In genomic region chr4:135392801-135393200, GRCm38 (mm10) we compare ENCODE assay signal across 35 mouse cellular contexts. TPM values are rescaled to one million over a fixed set of nuclear protein-coding genes. Genes with fewer than 3 reads are reported as not detected.
"Had no signal": no experiment of that assay in that cellular context is flagged by ENCODE, and none has a peak within 500 bp of the region (broad histone marks: within the 10 kb centered on the region; RNA-seq: fewer than 3 reads in every experiment).

No protein-coding gene starts in this region.

- H3K9me3 ChIP-seq: heart, embryonic 15.5 days; hindbrain, embryonic 10.5 days; hindbrain, embryonic 12.5 days; hindbrain, embryonic 13.5 days; hindbrain, embryonic 15.5 days; intestine, embryonic 15.5 days had no signal

- H3K9ac ChIP-seq: heart, embryonic 12.5 days; heart, embryonic 13.5 days; heart, embryonic 15.5 days; hindbrain, embryonic 12.5 days; hindbrain, embryonic 13.5 days; hindbrain, embryonic 14.5 days; hindbrain, embryonic 15.5 days; intestine, embryonic 15.5 days; kidney, embryonic 15.5 days had no signal

- H3K4me2 ChIP-seq: heart, embryonic 11.5 days; heart, embryonic 12.5 days; heart, embryonic 13.5 days; heart, embryonic 15.5 days; hindbrain, embryonic 12.5 days; hindbrain, embryonic 13.5 days; hindbrain, embryonic 14.5 days; hindbrain, embryonic 15.5 days; intestine, embryonic 15.5 days; kidney, embryonic 15.5 days had no signal

- ATAC-seq: hindbrain, embryonic 16.5 days; hindbrain, postnatal 0 days; inflammation-experienced regulatory T-cells, adult 6 months; intestine, embryonic 15.5 days; intestine, embryonic 16.5 days; intestine, postnatal 0 days had no signal

- H3K4me3 ChIP-seq: heart, embryonic 12.5 days; heart, embryonic 13.5 days; heart, embryonic 15.5 days; hindbrain, embryonic 10.5 days; hindbrain, embryonic 12.5 days; hindbrain, embryonic 13.5 days; hindbrain, embryonic 15.5 days; intestine, embryonic 15.5 days; kidney, embryonic 15.5 days; layer of hippocampus, adult 2 months; left cerebral cortex, adult 2 months had no signal

- H3K36me3 ChIP-seq: heart, embryonic 12.5 days; heart, embryonic 13.5 days; heart, embryonic 15.5 days; hindbrain, embryonic 10.5 days; hindbrain, embryonic 12.5 days; hindbrain, embryonic 13.5 days; hindbrain, embryonic 15.5 days; intestine, embryonic 15.5 days; kidney, embryonic 15.5 days had no signal

- DNase-seq: heart, postnatal 10 days; heart, postnatal 14 days; heart, postnatal 36 days; heart, postnatal 4 days; kidney, adult 11 months; kidney, adult 18-20 months; kidney, adult 8-10 months; kidney, adult 9 months; kidney, postnatal 10 days; kidney, postnatal 14 days; kidney, postnatal 25 days; kidney, postnatal 36 days; kidney, postnatal 4 days; layer of hippocampus, adult 9-11 months; layer of hippocampus, postnatal 36 days had no signal

- H3K27ac ChIP-seq: heart, embryonic 13.5 days; heart, embryonic 15.5 days; hindbrain, embryonic 10.5 days; hindbrain, embryonic 12.5 days; hindbrain, embryonic 13.5 days; hindbrain, embryonic 14.5 days; hindbrain, embryonic 15.5 days; hindbrain, postnatal 0 days; intestine, embryonic 15.5 days; kidney, embryonic 15.5 days; kidney, postnatal 0 days; layer of hippocampus, adult 2 months; left cerebral cortex, adult 2 months had no signal

RNA-seq across cellular contexts. Expression of gene Ncmap, which starts 5.2 kb away (rescaled TPM):
- polyA plus RNA-seq: hindbrain, embryonic 11.5 days had no signal
